Mouse (Mus musculus): Measurements from ENCODE around the gene Tns1.
A peak's percentile ranks its signal among the peaks of the same experiment; 100 is the strongest.

Tns1 gene

DNA sequence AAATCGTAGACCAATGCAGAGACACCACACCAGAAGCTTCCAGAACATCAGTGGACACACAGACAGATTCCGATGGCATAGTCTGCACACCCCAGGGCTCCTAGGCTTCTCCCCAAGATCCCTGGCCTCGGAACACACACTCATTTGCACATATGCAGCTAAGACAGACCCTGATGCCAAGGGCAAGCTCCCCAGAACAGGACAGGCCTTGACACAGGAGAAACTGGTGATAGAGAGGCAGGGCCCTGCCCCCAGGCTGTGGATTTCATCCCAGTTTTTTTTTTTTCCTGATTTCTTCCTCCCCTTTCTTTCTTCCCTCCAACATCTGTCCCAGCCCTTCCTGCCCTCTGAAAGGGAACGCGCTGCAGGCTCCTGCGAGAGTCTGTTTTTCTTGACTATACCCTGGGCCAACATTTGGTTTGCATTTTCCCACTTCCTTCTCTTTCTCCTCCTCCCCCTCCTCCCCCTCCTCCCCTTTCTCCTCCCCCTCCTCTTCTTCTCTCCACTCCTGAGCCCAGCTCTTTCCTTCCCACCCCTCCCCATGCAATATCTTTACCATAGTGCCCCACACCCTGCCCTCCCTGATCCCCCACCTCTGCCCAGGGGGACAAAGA lies 32.5 kb downstream of the Tns1 start:
- DNase-seq (ENCODE audit: low spot score in 2 of 2) = no peak

DNA sequence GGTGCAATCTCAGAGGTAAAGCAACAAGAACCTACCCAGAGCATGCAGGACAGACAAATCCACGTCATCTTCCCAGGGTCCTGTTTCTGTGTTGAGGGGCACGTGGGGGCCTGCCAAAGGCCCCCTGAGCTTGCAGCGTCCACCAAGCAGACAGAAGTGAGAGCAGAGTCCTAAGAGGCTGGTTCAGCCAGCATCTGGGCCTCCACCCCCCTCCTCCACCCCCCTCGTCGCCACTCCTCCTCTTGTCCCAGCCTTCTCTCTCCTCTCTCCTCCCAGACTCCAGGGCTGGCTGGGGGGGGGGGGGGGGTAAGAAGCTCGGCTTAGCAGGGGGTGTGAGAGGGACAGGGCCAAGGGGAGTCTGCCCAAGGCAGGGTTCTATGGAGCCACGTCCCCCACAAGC lies 33.1 kb downstream of the Tns1 start:
- DNase-seq (ENCODE audit: low spot score in 2 of 2) = no peak

- no peak for DNase-seq (ENCODE audit: low spot score in 2 of 2)
Observed at GRCm38 (mm10) chr1:74090329-74090728, 33.9 kb downstream of the Tns1 start.

DNA sequence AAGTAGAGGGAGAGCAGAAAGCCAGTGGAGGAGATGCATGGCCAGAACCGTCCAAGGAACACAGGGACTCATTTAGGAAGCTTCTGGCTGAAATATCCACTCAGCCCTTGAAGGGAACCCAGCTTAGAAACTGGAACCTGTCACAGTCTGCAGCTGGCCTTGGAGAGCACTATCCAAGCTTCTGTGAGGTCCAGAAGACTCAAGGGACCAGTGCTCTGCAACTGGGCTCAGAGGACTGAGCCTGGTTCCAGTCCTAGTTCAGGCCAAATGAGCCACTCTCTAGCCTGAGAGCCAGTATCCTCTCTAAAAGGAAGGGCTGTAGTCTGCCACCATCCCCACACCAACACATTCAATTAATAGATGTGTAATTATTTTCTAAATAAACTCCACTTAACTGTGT lies 35.7 kb downstream of the Tns1 start:
- DNase-seq (ENCODE audit: low spot score in 2 of 2) = no peak

- no peak for DNase-seq (ENCODE audit: low spot score in 2 of 2)
Observed at GRCm38 (mm10) chr1:74085566-74085965, 38.7 kb downstream of the Tns1 start.

DNA sequence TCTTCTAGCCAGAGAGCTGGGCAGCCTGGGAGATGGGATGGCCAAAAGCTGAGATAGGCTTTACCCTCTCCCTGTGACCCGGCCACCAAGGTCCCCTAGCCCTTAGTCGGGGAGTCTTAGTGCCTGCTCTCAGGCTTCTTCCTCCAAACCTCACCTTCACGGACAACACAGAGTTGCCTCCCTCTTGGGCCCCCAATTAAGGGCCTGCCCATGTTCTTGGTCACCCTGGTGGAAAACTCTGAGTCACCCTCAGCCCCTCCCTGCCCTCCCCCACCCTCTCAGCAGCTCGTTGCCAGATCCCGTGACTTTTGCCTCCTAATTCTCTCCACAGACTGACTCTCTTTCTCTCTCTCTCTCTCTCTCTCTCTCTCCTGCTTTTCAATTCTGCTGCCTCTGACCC lies 39.5 kb downstream of the Tns1 start:
- no peak for DNase-seq (ENCODE audit: low spot score in 2 of 2)

GRCm38 (mm10) chr1:74084065-74084705 lies 40.1 kb downstream of the Tns1 start:
- DNase-seq (ENCODE audit: low spot score in 2 of 2) = no peak

GRCm38 (mm10) chr1:74082841-74083463 lies 41.3 kb downstream of the Tns1 start:
- DNase-seq (ENCODE audit: low spot score in 2 of 2) = peak in 1 of 2 experiments; percentile 58

DNA sequence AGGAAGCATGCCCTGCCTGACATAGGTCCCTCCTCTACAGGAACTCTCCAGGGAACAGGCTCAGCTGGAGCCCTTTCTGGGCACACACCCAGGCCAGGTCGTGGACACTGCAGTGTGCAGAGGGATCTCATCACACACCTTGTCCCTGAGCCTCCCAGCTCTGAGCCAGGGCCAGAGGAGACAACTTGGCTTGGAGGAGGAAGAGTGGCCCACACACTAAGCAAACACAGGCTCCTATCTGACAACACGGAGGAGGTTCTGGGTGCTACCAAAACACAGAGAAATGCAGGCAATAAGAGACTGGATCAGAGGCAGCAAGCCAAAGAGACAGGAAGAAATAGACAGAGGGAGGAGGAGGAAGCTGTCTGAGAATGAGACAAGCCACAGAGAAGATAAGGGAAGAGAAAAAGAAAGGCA lies 42.7 kb downstream of the Tns1 start:
- DNase-seq (ENCODE audit: low spot score in 2 of 2) = no peak

DNA sequence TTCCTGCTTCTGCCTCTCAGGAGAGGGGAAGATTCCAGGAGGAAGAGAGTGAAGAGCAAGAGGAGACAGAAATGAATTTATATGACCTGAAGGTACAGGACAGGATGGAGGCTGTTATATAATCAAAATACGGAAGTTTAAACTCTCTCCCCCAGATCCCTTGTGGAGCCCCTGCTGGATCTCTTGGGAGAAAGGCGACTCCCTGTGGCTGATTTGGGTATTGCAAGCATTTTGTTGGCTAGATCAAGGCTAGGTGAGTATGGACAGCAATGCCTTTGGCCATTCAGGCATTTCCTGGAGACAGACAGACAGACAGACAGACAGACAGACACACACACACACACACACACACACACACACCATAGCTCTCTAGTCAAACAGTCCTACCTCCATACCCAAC lies 46.9 kb downstream of the Tns1 start:
- peak; percentile 60 to 77 for DNase-seq (ENCODE audit: low spot score in 2 of 2)

- DNase-seq (ENCODE audit: low spot score in 2 of 2) = no peak
Observed at GRCm38 (mm10) chr1:74076230-74076629, 48.0 kb downstream of the Tns1 start.

- no peak for DNase-seq (ENCODE audit: low spot score in 2 of 2)
Observed at GRCm38 (mm10) chr1:74074693-74075485, 49.4 kb downstream of the Tns1 start.

- no peak for DNase-seq (ENCODE audit: low spot score in 2 of 2)
Observed at GRCm38 (mm10) chr1:74073791-74074190, 50.5 kb downstream of the Tns1 start.

GRCm38 (mm10) chr1:74070745-74071144 lies 53.5 kb downstream of the Tns1 start:
- DNase-seq (ENCODE audit: low spot score in 2 of 2) = no peak

DNA sequence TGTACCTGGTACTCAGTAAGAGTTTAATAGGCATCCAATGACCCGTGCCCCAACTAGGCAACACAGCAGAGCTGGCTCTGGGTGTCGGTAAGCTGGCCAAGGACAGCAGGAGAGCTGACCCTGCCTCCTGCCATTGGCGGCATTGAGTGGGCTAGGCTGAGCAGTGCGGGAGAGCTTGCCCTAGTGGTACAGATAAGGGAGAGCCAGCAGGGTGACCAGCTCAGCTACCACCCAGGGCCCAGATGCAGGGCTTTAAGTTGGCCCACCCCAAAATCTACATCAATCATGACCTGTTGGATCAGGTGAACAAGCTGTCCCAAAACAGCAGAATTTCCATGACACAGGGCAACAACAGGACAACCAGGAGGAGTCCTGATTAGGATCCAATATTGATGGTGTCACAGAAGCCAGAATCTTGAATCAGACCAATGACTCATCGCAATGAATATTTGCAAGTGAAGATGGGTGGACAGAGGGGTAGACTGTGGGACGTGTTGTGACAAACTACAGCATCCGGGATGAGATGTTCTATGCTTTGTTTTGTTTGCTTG lies 54.2 kb downstream of the Tns1 start:
- no peak for DNase-seq (ENCODE audit: low spot score in 2 of 2)

DNA sequence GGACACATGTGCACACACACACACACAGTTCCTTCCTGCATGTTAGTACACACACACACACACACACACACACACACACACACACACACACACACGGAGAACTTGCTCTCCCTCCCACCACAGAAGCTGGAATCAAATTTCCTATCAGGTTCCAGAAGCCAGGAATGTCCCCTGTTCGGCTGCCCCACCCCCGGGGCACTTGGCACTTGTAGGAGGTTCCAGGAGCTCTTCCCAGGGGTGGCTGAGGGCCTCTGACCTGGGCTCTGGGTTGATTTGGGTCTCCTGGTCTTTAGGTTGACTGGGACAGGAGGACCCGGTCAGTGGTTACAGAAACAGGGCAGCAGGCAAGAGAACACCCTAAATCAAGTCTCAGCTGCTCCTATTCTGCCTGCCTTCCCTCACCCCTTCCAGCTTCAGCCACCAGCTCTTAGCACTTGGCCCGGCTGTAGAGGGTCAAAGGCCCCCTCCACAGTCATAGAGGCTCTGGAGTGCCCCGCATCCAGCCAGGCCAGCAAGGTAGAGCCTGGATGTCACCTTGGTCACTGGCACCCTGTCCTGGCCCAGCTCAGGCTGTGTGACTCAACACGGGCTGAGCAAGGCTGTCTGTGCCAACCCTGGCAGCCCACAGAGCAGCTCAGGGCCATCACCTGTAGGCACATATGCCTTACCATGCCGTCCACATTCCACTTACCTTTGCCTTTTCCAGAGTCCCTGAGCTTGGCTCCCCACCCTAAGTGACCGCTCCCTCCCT lies 55.0 kb downstream of the Tns1 start:
- DNase-seq (ENCODE audit: low spot score in 2 of 2) = peak in 1 of 2 experiments; percentile 15

DNA sequence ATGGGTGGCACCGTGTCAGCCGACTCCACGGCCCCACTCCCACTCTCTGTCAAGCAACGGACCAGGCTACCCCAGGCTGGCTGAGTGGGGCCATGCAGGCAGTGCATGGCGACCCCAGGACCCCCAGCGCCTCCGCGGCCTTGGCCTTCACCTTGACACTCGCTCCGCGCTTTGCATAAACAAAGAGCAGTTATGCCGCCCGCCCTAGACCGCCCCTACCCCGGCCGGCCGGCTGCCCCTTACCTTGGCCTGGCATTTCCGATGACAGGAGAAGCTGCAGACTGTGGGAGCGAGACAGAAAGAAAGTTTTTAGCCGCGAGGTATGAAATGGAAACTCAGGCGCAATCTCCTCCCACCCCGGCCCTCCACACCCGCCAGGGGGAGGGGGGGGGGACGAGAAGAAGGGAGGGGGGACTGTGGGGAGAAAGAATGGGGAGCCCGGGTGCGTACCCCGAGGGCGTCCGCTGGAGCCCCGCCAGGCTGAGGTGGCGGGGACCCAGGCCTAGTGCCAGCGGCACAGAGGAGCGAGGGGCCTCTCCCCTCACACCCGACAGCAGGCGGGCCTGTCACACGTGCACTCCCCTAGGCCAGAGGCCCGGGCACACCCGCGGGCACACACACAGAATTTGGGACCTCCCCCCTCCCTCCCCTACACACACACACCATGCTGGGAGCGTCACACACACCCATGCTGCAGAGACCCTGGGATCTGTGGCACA lies 55.7 kb downstream of the Tns1 start:
- peak; percentile 57 to 68 for DNase-seq (ENCODE audit: low spot score in 2 of 2)

DNA sequence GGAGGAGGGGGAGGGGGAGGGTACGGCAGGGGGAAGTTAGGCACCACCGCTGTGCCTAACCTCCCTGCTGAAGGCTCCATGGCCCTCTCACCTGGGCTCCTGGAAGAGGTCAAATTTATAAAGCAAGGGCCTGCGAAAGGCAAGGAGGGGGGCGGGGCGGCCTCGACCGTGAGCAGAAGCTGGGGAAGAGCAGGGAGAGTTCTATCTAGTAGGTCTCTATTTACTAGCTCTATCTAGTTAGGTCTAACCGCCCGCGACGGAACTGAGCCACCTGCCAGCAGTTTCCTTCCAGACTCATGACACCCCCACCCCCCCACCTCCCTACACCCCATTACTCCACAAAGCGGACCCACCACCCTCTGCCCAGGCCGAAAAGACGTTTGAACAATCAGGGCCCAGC lies 56.4 kb downstream of the Tns1 start:
- DNase-seq (ENCODE audit: low spot score in 2 of 2) = peak; percentile 36 to 56

GRCm38 (mm10) chr1:74066576-74066975 lies 57.7 kb downstream of the Tns1 start:
- no peak for DNase-seq (ENCODE audit: low spot score in 2 of 2)

GRCm38 (mm10) chr1:74066061-74066460 lies 58.2 kb downstream of the Tns1 start:
- no peak for DNase-seq (ENCODE audit: low spot score in 2 of 2)

DNA sequence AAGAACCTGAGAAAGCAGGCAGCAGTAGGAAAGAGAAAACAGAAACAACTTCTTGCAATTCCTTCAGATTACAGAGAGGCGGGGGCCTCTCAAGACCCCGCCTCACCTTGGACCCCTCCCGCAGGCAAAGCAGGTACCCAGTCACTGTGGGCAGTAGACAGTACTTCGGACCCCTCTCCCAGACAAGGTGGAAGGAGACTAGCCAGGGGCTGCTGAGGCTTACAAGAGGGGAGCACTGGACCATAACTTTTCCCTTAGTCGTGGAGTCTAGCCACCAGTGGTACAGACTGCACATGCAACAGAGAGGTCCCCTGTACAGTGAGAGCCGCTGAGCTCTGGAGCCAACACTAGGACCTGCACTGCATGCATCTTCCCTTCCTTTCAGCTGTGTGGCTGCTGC lies 64.2 kb downstream of the Tns1 start:
- no peak for DNase-seq (ENCODE audit: low spot score in 2 of 2)
